Mouse (Mus musculus): ENCODE results near the gene Tmem240. TPM values are rescaled to one million over a fixed set of nuclear protein-coding genes. Genes with fewer than 3 reads are reported as not detected.
"Not testable (repeated sequence)": the region's sequence is repeated elsewhere in the genome, so short reads cannot be mapped to it uniquely, and the experiment has no call there.

The Tmem240 gene
- polyA plus RNA-seq (2015; fragmentation: Nextera tagmentation; extraction: Ambion mirVana): 0.15 and 0.29 TPM in 2 replicates

- ATAC-seq (ENCODE audit: low read depth): peak; percentile 95
- Histone ChIP-seq H3K36me3 (ENCODE audit: control insufficient read depth, insufficient read depth, low read length) (peaks cover 2% of the 10 kb centered on the region; the same call in 1 of the 2 replicates), H3K9ac (ENCODE audit: low read length) (peak within 1 kb of the TSS; percentile 80), H3K9me3 (ENCODE audit: control insufficient read depth, low read length) (no peaks in the 10 kb centered on the region), H3K27me3 (ENCODE audit: control insufficient read depth, insufficient read depth, low read depth, low read length) (no peaks in the 10 kb centered on the region), H3K27ac (ENCODE audit: low read length) (peak within 1 kb of the TSS; percentile 62), H3K4me3 (ENCODE audit: low read length) (peak within 1 kb of the TSS; percentile 80), H3K4me1 (replicated peaks; ENCODE audit: control insufficient read depth, insufficient read depth, low read length) (peaks cover 11% of the 10 kb centered on the region), H3K4me2 (ENCODE audit: low read depth, low read length) (peak within 1 kb of the TSS; percentile 83)
- under 1% methylated on average over 32 of the region's 35 CpGs for WGBS
Observed at GRCm38 (mm10) chr4:155734350-155734941, at the start of gene Tmem240. Gene Tmem240 (plus strand): TSS chr4:155734800.

- H3K27me3 ChIP-seq (ENCODE audit: control insufficient read depth, insufficient read depth, low read depth, low read length); H3K36me3 ChIP-seq (ENCODE audit: control insufficient read depth, insufficient read depth, low read length); H3K9ac ChIP-seq (ENCODE audit: low read length); ATAC-seq (ENCODE audit: low read depth); H3K4me3 ChIP-seq (ENCODE audit: low read length); H3K4me2 ChIP-seq (ENCODE audit: low read depth, low read length); H3K4me1 ChIP-seq (replicated peaks; ENCODE audit: control insufficient read depth, insufficient read depth, low read length); H3K9me3 ChIP-seq (ENCODE audit: control insufficient read depth, low read length); H3K27ac ChIP-seq (ENCODE audit: low read length): not testable (repeated sequence)
- WGBS: 69% methylated on average over 4 of the region's 4 CpGs
Observed at GRCm38 (mm10) chr4:155687764-155688163, 46.8 kb upstream of the Tmem240 start.

- Histone ChIP-seq H3K9me3 (ENCODE audit: control insufficient read depth, low read length) (no peaks in the 10 kb centered on the region), H3K27me3 (ENCODE audit: control insufficient read depth, insufficient read depth, low read depth, low read length) (peaks cover 7% of the 10 kb centered on the region; the same call in 1 of the 2 replicates), H3K4me2 (ENCODE audit: low read depth, low read length) (no peak overlapping the region), H3K27ac (ENCODE audit: low read length) (no peak overlapping the region), H3K4me1 (replicated peaks; ENCODE audit: control insufficient read depth, insufficient read depth, low read length) (peaks cover 4% of the 10 kb centered on the region; the same call in 1 of the 2 replicates), H3K9ac (ENCODE audit: low read length) (no peak overlapping the region), H3K4me3 (ENCODE audit: low read length) (no peak overlapping the region), H3K36me3 (ENCODE audit: control insufficient read depth, insufficient read depth, low read length) (no peaks in the 10 kb centered on the region)
- 76% methylated on average over 12 of the region's 12 CpGs for WGBS
- ATAC-seq (ENCODE audit: low read depth): no peak
Observed at GRCm38 (mm10) chr4:155690571-155691375, 43.8 kb upstream of the Tmem240 start.

GRCm38 (mm10) chr4:155692421-155692820 is 42.2 kb upstream of the Tmem240 start:
- no peaks in the 10 kb centered on the region for H3K36me3 ChIP-seq (ENCODE audit: control insufficient read depth, insufficient read depth, low read length)
- no peak overlapping the region for H3K9ac ChIP-seq (ENCODE audit: low read length)
- H3K4me3 ChIP-seq (ENCODE audit: low read length): no peak overlapping the region
- H3K4me2 ChIP-seq (ENCODE audit: low read depth, low read length): no peak overlapping the region
- no peaks in the 10 kb centered on the region for H3K9me3 ChIP-seq (ENCODE audit: control insufficient read depth, low read length)
- no peak overlapping the region for H3K27ac ChIP-seq (ENCODE audit: low read length)
- H3K27me3 ChIP-seq (ENCODE audit: control insufficient read depth, insufficient read depth, low read depth, low read length): peaks cover 7% of the 10 kb centered on the region; the same call in 1 of the 2 replicates
- peaks cover 4% of the 10 kb centered on the region; the same call in 1 of the 2 replicates for H3K4me1 ChIP-seq (replicated peaks; ENCODE audit: control insufficient read depth, insufficient read depth, low read length)
- 94% methylated on average over 3 of the region's 3 CpGs for WGBS
- no peak for ATAC-seq (ENCODE audit: low read depth)

- Histone ChIP-seq H3K36me3 (ENCODE audit: control insufficient read depth, insufficient read depth, low read length) (no peaks in the 10 kb centered on the region), H3K4me3 (ENCODE audit: low read length) (peak within 1 kb of the TSS; percentile 74), H3K4me1 (replicated peaks; ENCODE audit: control insufficient read depth, insufficient read depth, low read length) (peaks cover 4% of the 10 kb centered on the region; the same call in 1 of the 2 replicates), H3K9me3 (ENCODE audit: control insufficient read depth, low read length) (no peaks in the 10 kb centered on the region), H3K4me2 (ENCODE audit: low read depth, low read length) (peak within 1 kb of the TSS; percentile 89), H3K9ac (ENCODE audit: low read length) (peak within 1 kb of the TSS; percentile 73), H3K27ac (ENCODE audit: low read length) (no peak within 1 kb of the TSS), H3K27me3 (ENCODE audit: control insufficient read depth, insufficient read depth, low read depth, low read length) (peaks cover 7% of the 10 kb centered on the region; the same call in 1 of the 2 replicates)
- WGBS: under 1% methylated on average over 46 of the region's 47 CpGs
- ATAC-seq (ENCODE audit: low read depth): peak; percentile 86
Observed at GRCm38 (mm10) chr4:155694111-155694481, 40.5 kb upstream of the Tmem240 start, which contains the start of gene Fndc10. Gene Fndc10 (plus strand): TSS chr4:155694342.

- H3K4me2 ChIP-seq (ENCODE audit: low read depth, low read length): peak overlapping the region; percentile 89
- H3K36me3 ChIP-seq (ENCODE audit: control insufficient read depth, insufficient read depth, low read length): no peaks in the 10 kb centered on the region
- ATAC-seq (ENCODE audit: low read depth): peak; percentile 77
- peak overlapping the region; percentile 73 for H3K9ac ChIP-seq (ENCODE audit: low read length)
- peak overlapping the region; percentile 74 for H3K4me3 ChIP-seq (ENCODE audit: low read length)
- peaks cover 4% of the 10 kb centered on the region; the same call in 1 of the 2 replicates for H3K4me1 ChIP-seq (replicated peaks; ENCODE audit: control insufficient read depth, insufficient read depth, low read length)
- H3K27ac ChIP-seq (ENCODE audit: low read length): no peak overlapping the region
- H3K9me3 ChIP-seq (ENCODE audit: control insufficient read depth, low read length): no peaks in the 10 kb centered on the region
- under 1% methylated on average over 88 of the region's 92 CpGs for WGBS
- H3K27me3 ChIP-seq (ENCODE audit: control insufficient read depth, insufficient read depth, low read depth, low read length): peaks cover 7% of the 10 kb centered on the region; the same call in 1 of the 2 replicates
Observed at GRCm38 (mm10) chr4:155694482-155695401, 39.9 kb upstream of the Tmem240 start.

GRCm38 (mm10) chr4:155695531-155696062 is 39.0 kb upstream of the Tmem240 start:
- H3K4me2 ChIP-seq (ENCODE audit: low read depth, low read length): peak overlapping the region; percentile 89; the same call in 1 of the 2 replicates
- H3K9me3 ChIP-seq (ENCODE audit: control insufficient read depth, low read length): no peaks in the 10 kb centered on the region
- ATAC-seq (ENCODE audit: low read depth): no peak
- H3K4me3 ChIP-seq (ENCODE audit: low read length): peak overlapping the region; percentile 74; the same call in 1 of the 2 replicates
- no peak overlapping the region for H3K9ac ChIP-seq (ENCODE audit: low read length)
- 83% methylated on average over 4 of the region's 4 CpGs for WGBS
- H3K4me1 ChIP-seq (replicated peaks; ENCODE audit: control insufficient read depth, insufficient read depth, low read length): peaks cover 4% of the 10 kb centered on the region; the same call in 1 of the 2 replicates
- no peak overlapping the region for H3K27ac ChIP-seq (ENCODE audit: low read length)
- H3K27me3 ChIP-seq (ENCODE audit: control insufficient read depth, insufficient read depth, low read depth, low read length): peaks cover 7% of the 10 kb centered on the region; the same call in 1 of the 2 replicates
- no peaks in the 10 kb centered on the region for H3K36me3 ChIP-seq (ENCODE audit: control insufficient read depth, insufficient read depth, low read length)

All from lung, embryonic 16.5 days (tissue).